Mouse (Mus musculus) heart, adult 18-20 months (tissue): ENCODE data around the gene Shisa4. TPM values are rescaled to one million over a fixed set of nuclear protein-coding genes. Genes with fewer than 3 reads are reported as not detected.

ENCODE experiments used
- DNase-seq, 2 experiments: peaks; one replicate each; pipeline ENCODE4 v3.0.0; 2021 to 2022; ENCODE audit warnings: mixed read lengths in 1 of 2
- total RNA-seq, 2 experiments: library from RNA; stranded (reverse); gene quantifications; 2 replicates each; pipeline ENCODE4 v1.2.3; 2021

Gene Shisa4
- total RNA-seq, 2 experiments from 2014 or later, result 2.5 to 3.0 TPM

- DNase-seq, result no peak
Measured at GRCm38 (mm10) chr1:135367005-135367404, 8.0 kb downstream of the Shisa4 start.

- DNase-seq, result no peak
Measured at GRCm38 (mm10) chr1:135366380-135366779, 8.7 kb downstream of the Shisa4 start.

GRCm38 (mm10) chr1:135363446-135363845 is 11.6 kb downstream of the Shisa4 start:
- no peak for DNase-seq

DNA sequence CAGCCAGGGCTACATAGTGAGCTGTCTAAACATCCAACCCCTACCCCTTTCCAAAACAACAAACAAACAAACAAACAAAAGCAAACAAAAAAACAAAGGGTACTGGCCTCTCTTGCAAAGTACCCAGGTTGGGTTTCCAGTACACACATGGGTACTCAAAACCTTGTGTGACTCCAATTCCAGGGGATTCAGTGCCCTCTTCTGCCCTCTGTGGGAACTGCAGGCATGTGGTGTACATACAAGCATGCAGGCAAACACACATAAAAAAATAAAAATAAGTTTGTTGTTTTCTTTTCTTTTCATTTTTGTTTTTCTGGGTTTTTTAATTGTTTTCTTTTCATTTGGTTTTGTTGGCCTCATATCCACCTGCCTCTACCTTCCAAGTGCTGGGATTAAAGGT is 12.9 kb downstream of the Shisa4 start:
- no peak for DNase-seq

DNA sequence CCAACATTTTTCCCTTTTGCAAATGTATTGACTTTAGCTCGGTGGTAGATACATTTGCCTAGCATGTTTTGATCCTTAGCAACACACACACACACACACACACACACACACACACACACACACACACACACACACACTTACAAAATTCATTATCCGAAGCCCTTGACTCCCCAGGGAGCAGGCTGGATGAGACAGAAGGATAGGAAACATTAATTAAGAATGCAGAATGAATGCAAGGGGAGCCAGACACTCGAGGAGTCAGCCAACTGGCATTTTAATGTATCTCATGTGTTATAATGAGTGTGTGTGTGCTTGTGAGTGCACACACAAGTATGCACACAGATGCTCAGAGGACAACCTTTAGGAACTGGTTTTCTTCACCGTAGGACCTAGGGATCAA is 13.5 kb downstream of the Shisa4 start:
- DNase-seq, result no peak

DNA sequence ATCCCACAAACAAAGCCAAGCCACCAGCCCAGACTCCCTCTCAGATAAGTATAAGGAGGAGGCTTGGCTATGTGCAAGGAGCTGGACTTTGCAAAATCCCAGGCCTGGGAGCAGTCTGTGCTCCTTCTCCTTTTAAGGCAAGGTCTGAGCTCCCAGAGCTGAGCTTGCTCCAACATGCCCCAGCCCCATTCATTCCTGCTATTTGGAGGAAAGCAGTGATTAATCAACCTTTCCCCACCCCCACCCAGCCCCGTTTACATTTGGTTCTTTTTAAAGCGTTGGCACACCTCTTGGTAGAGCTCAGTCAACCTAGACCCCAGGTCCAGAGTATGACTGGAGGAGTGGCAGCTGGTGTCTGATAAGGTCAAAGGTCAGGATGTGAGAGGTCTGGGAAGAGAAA is 16.0 kb downstream of the Shisa4 start:
- peak in 1 of 2 experiments; percentile 38 for DNase-seq

DNA sequence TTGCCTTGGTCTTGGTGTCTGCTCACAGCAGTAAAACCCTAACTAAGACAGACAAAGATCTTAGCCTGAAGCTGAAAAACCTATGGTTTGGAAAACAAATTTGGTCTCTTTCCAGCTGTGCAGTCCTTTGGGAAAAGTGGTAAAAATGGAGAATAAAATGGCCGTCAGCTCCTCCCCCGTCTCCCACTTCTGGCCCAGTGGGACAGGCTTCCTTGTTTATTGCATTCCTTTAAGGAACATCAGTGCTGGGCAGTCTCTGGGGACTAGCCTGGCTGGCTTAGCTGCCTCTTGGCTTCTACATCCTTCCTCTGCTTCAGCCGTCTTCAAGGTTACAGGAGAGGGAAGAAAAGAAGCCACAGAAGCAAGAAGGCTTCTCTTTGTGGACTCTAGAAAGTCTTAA is 23.1 kb downstream of the Shisa4 start:
- peak; percentile 55 to 81 for DNase-seq

GRCm38 (mm10) chr1:135347498-135348169 is 27.4 kb downstream of the Shisa4 start:
- peak; percentile 63 to 77 for DNase-seq

GRCm38 (mm10) chr1:135346891-135347290 is 28.1 kb downstream of the Shisa4 start:
- DNase-seq, result no peak

DNA sequence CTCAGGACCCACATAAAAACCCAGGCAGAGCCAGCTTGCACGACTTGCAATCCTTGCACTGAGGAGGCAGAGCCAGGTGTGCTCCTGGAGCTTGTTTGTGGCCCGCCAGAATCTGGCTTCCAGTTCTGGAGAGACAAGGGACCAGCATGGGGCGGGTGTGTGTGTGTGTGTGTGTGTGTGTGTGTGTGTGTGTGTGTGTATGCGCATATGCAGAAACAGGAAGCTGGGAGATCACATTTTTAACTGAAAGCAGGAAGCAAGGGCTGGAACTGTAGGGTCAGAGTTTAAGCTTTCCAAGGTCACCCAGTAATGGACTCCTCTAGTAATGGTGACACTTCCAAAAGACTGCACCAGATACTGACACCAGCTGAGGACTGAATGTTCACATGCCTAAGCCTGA is 31.0 kb downstream of the Shisa4 start:
- DNase-seq, result no peak

DNA sequence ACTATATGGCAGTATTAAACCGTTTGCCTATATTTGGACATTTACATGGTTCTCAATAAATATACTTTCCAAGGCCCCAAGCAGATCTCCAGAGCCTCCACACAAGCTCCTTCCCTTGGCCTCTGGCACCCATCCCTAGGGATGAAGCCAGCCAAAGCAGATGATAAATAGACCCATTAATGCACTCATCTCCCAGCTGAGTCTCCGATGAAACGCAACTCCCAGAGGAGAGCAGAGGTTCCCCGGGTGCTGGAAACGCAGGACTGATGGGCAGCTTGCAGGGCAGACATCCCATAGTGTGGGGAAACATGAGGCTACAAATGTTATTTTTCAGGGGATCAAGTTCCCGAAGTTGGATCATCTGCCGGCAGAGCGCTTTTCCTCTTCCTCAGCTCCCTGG is 33.1 kb downstream of the Shisa4 start:
- no peak for DNase-seq

DNA sequence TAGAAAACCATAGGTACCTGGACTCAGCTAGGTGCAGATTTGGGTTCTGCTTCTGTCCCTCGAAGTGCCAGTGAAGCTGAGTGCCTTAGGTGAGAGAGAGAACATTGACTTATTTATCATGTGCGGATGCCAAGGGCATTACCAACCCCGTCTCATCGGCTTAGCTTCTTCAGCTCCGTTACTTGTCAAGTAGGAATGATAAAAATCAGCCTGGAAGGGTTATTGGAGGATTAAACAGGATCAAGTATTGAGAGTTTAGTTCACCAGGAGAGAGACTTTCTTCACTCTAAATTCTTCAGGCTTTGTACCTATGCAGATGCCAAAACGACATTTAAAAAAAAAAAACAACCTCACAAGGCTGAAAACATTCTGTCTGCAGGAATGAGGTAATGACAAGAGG is 44.5 kb downstream of the Shisa4 start:
- DNase-seq, result no peak

DNA sequence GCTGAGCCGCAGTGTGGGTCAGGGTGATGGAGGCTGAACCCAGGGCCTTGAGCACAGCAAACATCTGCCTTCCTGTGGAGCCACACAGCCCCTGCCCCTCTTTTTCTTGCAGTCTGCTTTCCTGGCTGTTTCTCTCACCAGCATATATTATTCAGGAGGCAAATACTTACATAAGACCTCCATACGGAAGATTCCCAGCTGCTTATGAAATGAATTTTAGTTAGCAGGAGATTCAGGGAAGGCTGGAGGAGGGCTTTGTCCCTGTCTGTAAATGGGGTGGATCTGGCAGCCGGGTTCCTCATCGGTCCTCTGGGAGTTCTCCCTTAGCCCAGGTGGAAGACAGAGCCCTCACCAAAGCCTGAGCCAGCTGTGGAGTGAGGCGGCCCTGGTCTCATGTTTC is 46.7 kb downstream of the Shisa4 start:
- DNase-seq, result no peak

DNA sequence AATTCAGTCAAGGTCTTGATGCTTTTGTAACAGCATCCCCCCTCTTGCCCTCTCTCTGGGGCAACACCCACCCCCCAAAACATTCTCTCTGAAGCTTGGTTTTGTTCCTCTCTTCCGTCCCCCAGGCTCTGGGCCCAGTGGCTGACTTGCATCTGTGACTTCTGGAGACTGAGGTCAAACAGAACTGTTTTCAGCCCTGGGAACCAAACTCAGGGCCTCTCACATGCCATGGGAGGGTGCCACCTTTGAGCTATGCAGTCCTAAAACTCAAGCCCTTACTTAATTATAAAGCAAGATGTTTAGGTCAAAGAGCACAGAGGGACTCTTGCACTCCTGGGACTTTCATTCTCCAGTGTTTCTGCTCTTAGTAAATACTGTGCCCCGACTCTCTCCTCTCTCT is 49.1 kb downstream of the Shisa4 start:
- no peak for DNase-seq

- peak in 1 of 2 experiments; percentile 22 for DNase-seq
Measured at GRCm38 (mm10) chr1:135324571-135324970, 50.5 kb downstream of the Shisa4 start, which contains the start of gene Lmod1. Gene Lmod1, plus strand, starts transcription at chr1:135324807.

DNA sequence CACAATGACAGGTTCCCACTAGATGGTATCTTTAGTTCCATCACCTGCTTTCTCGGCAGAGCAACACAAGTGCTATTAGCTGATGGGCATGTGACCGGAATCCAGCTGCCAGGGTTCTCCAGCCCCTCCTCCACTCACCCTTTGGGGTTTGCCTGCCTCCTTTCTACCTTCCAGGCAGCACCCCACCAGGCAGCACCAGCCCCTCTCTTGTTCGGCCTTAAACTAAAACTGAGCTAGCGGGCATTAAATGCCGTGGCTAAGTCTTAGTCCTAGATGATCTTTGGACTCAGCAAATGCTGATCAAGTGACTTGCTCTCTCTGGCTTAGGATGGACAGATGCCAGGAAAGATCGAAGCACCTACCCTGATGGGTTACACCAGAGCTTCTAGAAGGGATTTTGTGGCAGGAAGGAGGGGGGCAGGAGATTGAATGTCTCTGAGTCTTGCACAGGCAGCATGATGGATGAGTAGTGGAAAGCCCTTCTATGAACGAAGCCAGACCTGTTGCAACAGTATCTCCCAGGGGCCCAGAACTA is 51.6 kb downstream of the Shisa4 start:
- DNase-seq, result no peak

Other genes with a start within 250 kb of the Shisa4 start
- 1 to 10 TPM in 1 of 2 experiments, under 1 TPM in 1; 0.72 to 1.4 TPM for gene Ptpn7, start 242.5 kb downstream of the Shisa4 start, total RNA-seq
- gene Arl8a, start 228.4 kb downstream of the Shisa4 start, total RNA-seq, result 10 to 100 TPM; 21.8 to 22.0 TPM
- gene Gpr37l1, start 207.6 kb downstream of the Shisa4 start, total RNA-seq, result under 1 TPM; 0.33 to 0.60 TPM
- under 1 TPM in 1 of 2 experiments, not detected in 1; 0.54 TPM for gene Elf3, start 116.7 kb downstream of the Shisa4 start, total RNA-seq
- 10 to 100 TPM; 19.4 to 20.9 TPM for gene Rnpep, start 91.2 kb downstream of the Shisa4 start, total RNA-seq
- gene Timm17a, start 61.5 kb downstream of the Shisa4 start, total RNA-seq, result 100 to 1,000 TPM; 390 to 405 TPM
- 1 to 10 TPM; 3.1 to 3.4 TPM for gene Lmod1, start 50.4 kb downstream of the Shisa4 start, total RNA-seq
- gene Ipo9, start 55.3 kb upstream of the Shisa4 start, total RNA-seq, result 10 to 100 TPM; 30.0 to 34.9 TPM
- gene Nav1, start 232.1 kb upstream of the Shisa4 start, total RNA-seq, result 10 to 100 TPM; 16.3 to 16.7 TPM